Mouse (Mus musculus) erythroblast, adult 5-6 weeks (primary cell): ENCODE data around the gene Fhl4. TPM values are rescaled to one million over a fixed set of nuclear protein-coding genes. Genes with fewer than 3 reads are reported as not detected.

ENCODE experiments used
- ATAC-seq: replicated peaks from 2 replicates; pipeline ENCODE4 v1.8.0; 2016; ENCODE audit warnings: moderate number of reproducible peaks, mild to moderate bottlenecking, moderate TSS enrichment, inconsistent platforms; ENCODE audit not compliant: poor library complexity, low FRiP score, severe bottlenecking
- total RNA-seq, 2 experiments: library from RNA; stranded (forward) in 1 of 2; stranded (reverse) in 1 of 2; fragments of 150-400 nt in 1 of 2; fragments of 200-764, 138-1000 nt in 1 of 2; gene quantifications; 2 replicates each; pipeline versions ENCODE4 v1.2.3 to v1.2.4; 2015 to 2017; ENCODE audit warnings: low replicate concordance in 2 of 2

Gene Fhl4
- total RNA-seq (2015; ENCODE audit: low replicate concordance), result not detected in 2 replicates
- not detected in 2 replicates for total RNA-seq (2017; ENCODE audit: low replicate concordance)

- peak; percentile 81 for ATAC-seq
These were observed at the start of gene Fhl4, which contains the start of gene Tmem263 for GRCm38 (mm10) chr10:85102247-85103084. TSS of gene Fhl4 (minus strand) at chr10:85102495. TSS of gene Tmem263 (plus strand) at chr10:85102627.

DNA sequence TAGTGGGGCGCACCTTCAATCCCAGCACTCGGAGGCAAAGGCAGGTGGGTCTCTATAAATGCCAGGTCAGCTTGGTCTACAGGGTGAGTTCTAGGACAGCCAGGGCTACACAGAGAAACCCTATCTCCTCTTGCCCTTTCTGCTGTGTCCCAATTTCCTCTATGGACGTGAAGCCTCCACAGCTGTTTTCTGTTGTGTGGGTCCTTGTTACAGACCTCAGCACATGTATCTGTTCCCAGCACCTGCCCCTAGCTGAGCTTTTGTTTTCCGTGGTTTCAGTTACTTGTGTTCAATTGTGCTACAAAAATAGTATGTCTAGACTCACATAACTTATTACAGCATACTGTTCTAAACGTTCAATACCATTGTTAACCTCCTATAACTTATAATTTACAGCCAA, 46.9 kb upstream of the Fhl4 start:
- ATAC-seq, result no peak

DNA sequence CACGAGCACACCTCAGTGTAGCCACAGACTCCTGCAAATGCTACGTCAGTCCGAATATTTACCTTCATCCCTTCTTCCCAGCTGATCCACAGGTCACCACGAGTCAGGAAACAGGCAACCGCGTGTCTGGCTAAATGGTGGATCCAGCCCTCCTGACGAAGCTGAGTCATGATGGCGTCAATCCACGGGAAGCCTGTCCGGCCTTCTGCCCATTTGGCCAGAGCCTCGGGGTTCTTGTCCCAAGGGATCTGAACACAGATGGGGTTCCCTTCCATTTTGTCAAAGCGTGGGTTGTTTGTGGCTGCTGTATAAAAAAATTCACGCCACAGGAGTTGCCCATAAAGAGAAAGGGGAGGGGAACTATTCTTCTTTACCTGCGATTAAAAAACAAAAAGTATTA, 44.0 kb upstream of the Fhl4 start:
- no peak for ATAC-seq

GRCm38 (mm10) chr10:85141465-85141864, 39.2 kb upstream of the Fhl4 start:
- ATAC-seq, result no peak; the same call in 1 of the 2 replicates

- no peak for ATAC-seq
These were observed 34.3 kb upstream of the Fhl4 start for GRCm38 (mm10) chr10:85136573-85136972.

GRCm38 (mm10) chr10:85128453-85128852, 26.2 kb upstream of the Fhl4 start:
- ATAC-seq, result no peak

GRCm38 (mm10) chr10:85127395-85128287, 25.3 kb upstream of the Fhl4 start, which contains the start of gene Mterf2:
TSS of gene Mterf2 (minus strand) at chr10:85128027.
- ATAC-seq, result peak; percentile 100

DNA sequence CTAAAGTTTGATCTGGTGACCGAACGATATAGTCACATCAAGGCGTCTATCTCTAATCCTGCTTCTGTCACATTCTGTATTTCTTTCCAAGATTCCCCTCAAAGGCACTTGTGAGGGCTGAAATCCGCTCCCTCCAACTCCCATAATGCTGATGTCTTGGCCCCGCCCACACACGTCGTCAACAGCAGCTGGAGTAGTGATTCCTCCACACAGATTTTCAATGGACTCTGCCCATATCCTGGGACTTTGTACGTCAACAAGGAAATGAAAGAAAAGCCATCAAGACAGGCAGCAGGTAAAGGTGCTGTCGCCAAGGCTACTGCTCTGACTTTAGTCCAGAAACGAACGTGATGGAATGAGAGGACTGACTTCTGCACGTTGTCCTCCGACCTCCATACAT, 22.9 kb upstream of the Fhl4 start:
- no peak for ATAC-seq

GRCm38 (mm10) chr10:85114409-85114808, 12.1 kb upstream of the Fhl4 start:
- no peak for ATAC-seq

GRCm38 (mm10) chr10:85103085-85103885, 990 bp upstream of the Fhl4 start:
- ATAC-seq, result peak; percentile 22; the same call in 1 of the 2 replicates

- peak; percentile 36 for ATAC-seq
These were observed 454 bp downstream of the Fhl4 start for GRCm38 (mm10) chr10:85101841-85102240.

DNA sequence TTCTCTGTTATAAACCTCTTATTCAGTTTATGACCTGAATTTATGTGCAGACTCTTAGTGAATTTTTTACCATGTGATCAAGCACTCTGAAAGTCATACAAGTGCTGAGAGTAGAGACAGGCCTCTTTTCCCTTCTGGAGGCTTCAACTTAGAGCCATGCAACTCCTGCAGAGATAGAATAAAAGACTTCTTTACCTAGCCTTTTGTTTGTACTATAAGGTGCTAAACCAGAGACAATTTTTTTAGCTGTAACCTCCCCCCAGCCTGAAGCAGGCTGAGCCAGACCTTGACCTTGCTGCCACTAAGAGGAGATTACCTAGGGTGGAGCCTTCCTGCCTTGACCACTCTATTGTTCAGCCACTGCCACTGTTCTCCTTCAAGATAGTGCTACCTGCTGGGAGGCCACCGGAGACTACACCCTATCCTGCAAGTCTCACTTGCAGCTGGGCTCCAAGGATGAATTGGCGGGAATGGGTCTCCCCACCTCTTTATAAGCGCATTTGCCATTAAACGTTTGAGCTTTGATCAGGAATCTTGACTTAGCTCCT, 30.6 kb downstream of the Fhl4 start:
- ATAC-seq, result no peak

DNA sequence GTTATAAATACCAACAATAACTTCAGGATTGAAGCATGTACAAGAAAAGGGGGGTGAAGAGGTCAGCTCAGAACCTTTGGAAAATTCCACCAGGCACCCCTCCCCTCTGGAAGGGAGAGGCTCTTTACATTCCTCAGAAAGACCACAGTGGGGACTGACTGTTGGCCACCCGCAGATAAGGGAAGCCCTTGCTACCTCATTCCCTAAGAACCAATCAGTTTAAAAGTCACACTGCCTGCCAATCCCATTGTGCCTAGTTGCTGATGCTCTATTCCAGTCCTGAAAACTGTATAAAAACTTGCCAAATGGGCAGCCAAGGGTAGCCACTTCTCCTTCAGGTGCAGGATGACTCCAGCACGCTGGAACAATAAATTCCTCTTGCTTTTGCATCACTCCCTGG, 47.4 kb downstream of the Fhl4 start:
- ATAC-seq, result no peak

GRCm38 (mm10) chr10:85052451-85052850, 49.8 kb downstream of the Fhl4 start:
- ATAC-seq, result no peak

DNA sequence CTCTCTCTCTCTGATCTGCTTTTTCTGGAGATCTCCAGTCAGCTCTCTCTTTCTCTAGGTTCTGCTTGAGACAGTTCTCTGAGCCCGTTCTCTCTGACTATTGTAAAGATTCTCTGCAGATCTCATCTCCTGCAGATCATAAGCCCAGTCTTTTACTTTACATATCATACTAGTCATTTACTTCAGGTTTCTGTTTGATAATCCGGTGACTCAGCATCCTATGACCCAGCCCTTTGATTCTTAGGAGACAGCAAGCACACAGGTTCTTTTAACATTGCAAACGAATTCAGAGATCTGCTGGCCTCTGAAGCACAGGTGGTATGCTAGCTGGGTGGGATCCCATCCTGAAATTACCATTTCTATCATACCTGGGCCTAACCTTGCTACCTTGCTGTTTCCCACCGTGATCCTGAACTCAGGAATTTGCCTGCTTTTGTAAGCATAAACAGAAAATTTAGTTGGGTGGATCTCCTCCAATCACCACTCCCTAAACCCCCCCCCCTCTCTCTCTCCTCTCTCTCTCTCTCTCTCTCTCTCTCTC, 51.6 kb downstream of the Fhl4 start:
- no peak for ATAC-seq

DNA sequence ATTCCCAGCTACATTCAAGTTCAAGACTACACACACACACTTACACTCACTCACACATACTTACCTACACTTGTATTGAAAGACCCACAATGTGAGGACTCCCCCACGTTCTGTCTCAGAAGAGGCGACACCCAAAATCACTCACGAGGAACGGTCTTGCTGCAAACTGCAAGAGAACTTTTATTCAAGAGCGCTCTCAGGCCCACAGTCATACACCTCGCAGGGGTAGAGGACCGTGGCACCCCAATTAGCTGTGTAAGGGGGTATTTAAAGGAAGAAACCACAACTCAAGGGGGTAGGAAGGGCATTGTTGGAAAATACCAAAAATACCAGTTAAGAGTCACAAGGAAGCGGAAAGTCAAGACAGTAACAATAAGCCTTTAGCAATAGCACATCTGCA, 54.3 kb downstream of the Fhl4 start:
- ATAC-seq, result no peak

DNA sequence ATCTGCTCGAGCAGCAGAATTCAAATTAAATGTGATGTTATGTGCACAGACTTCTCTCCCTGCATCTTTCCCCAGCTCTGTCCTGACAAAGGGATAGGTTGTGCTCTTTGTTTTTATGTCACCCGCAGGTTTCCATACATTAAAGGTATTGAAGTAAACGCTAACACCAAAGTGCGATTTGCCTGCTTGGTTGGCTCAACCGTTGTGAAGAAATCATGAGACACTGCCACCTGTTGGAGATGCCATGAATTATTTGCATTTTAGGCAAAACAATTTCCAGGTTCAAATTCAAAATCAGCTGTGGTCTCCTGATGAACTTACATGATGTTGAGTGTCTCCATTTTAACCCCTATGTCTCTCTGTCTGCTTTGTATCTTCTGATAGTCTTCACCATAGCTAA, 55.7 kb downstream of the Fhl4 start:
- no peak for ATAC-seq
